Mouse (Mus musculus): ENCODE data around the gene Slc4a2. TPM values are rescaled to one million over a fixed set of nuclear protein-coding genes. Genes with fewer than 3 reads are reported as not detected.

Slc4a2 gene
- polyA plus RNA-seq, 1 experiment from 2014 or later: 46.5 TPM

DNA sequence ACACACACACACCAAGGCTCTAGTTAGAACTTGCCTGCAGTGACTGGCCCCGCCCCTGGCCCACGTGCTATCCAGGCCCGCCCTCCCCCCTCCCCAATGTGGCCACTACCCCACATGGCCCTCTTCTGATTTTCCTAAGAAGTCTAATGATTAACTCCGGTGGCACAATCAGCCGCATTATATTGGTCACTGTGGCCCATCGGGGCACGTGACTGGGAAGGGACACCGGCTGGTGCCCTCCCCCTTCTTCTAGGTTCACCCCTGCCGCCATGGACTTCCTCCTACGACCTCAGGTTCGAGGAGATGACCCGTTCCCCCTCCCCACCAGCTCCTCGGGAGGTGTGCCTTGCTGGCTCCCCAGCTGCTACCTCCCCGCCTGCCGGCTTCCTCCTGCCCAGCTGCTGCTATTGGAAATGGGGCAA is 4.4 kb downstream of the Slc4a2 start:
- Histone ChIP-seq H3K27me3 (ENCODE audit: control insufficient read depth, insufficient read depth, low read length) (no peaks in the 10 kb centered on the region), H3K4me3 (replicated peaks; ENCODE audit: low read length) (peak overlapping the region; percentile 87), H3K9me3 (replicated peaks; ENCODE audit: control insufficient read depth, low read length) (no peaks in the 10 kb centered on the region), H3K36me3 (ENCODE audit: control insufficient read depth, insufficient read depth, low read length) (peaks cover 25% of the 10 kb centered on the region), H3K4me2 (ENCODE audit: low read depth, low read length) (peak overlapping the region; percentile 96), H3K27ac (ENCODE audit: low read length) (peak overlapping the region; percentile 99), H3K4me1 (ENCODE audit: control insufficient read depth, insufficient read depth, low read length) (peaks cover 34% of the 10 kb centered on the region), H3K9ac (ENCODE audit: low read length) (peak overlapping the region; percentile 63)
- WGBS: 12% methylated on average over 15 of the region's 15 CpGs
- peak; percentile 22 for ATAC-seq (ENCODE audit: insufficient read depth, low FRiP score)

DNA sequence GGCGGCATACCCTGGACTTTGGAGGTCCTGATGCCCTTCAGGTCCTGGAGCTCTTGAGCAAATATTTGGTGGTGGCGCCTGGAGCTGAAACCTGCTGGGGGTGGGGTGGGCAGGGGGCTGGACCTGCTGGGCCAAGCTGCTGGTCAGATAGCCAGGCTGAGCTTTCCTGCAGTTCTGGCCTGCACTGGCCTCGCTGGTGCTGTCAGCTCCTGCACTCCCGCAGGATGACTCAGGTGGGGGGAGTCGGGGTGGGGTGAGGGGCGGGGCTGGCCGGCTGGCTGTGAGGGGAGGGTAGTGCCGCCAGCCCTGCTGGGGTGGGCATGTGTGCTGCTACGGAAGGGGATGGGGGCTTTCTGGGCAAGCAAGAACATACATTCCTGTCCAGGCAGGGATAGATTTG is 5.0 kb downstream of the Slc4a2 start:
- Histone ChIP-seq H3K4me2 (ENCODE audit: low read depth, low read length) (peak overlapping the region; percentile 96), H3K27me3 (ENCODE audit: control insufficient read depth, insufficient read depth, low read length) (no peaks in the 10 kb centered on the region), H3K4me1 (ENCODE audit: control insufficient read depth, insufficient read depth, low read length) (peaks cover 34% of the 10 kb centered on the region), H3K27ac (ENCODE audit: low read length) (peak overlapping the region; percentile 70), H3K36me3 (ENCODE audit: control insufficient read depth, insufficient read depth, low read length) (peaks cover 26% of the 10 kb centered on the region), H3K4me3 (replicated peaks; ENCODE audit: low read length) (peak overlapping the region; percentile 39), H3K9me3 (replicated peaks; ENCODE audit: control insufficient read depth, low read length) (no peaks in the 10 kb centered on the region), H3K9ac (ENCODE audit: low read length) (peak overlapping the region; percentile 63)
- no peak for ATAC-seq (ENCODE audit: insufficient read depth, low FRiP score)
- 29% methylated on average over 8 of the region's 9 CpGs for WGBS

DNA sequence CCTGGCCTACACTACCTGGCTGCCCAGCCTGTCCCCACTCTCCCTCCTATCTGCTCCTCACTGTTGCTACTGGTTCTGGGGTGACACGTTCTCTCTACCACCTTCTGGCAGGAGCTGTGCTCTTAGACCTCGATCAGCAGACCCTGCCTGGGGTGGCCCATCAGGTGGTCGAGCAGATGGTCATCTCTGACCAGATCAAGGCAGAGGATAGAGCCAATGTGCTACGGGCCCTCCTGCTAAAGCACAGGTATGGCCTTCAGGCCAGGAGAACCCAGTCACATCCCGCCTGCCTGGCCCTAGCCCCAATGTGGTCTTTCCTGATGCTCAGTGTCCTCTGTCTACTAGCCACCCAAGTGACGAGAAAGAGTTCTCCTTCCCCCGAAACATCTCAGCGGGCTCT is 10.4 kb downstream of the Slc4a2 start:
- Histone ChIP-seq H3K9me3 (replicated peaks; ENCODE audit: control insufficient read depth, low read length) (no peaks in the 10 kb centered on the region), H3K4me1 (ENCODE audit: control insufficient read depth, insufficient read depth, low read length) (no peaks in the 10 kb centered on the region), H3K27me3 (ENCODE audit: control insufficient read depth, insufficient read depth, low read length) (no peaks in the 10 kb centered on the region), H3K9ac (ENCODE audit: low read length) (no peak overlapping the region), H3K27ac (ENCODE audit: low read length) (no peak overlapping the region), H3K4me3 (replicated peaks; ENCODE audit: low read length) (no peak overlapping the region), H3K4me2 (ENCODE audit: low read depth, low read length) (no peak overlapping the region), H3K36me3 (ENCODE audit: control insufficient read depth, insufficient read depth, low read length) (peaks cover 47% of the 10 kb centered on the region)
- ATAC-seq (ENCODE audit: insufficient read depth, low FRiP score): no peak
- WGBS: 87% methylated on average over 8 of the region's 8 CpGs

DNA sequence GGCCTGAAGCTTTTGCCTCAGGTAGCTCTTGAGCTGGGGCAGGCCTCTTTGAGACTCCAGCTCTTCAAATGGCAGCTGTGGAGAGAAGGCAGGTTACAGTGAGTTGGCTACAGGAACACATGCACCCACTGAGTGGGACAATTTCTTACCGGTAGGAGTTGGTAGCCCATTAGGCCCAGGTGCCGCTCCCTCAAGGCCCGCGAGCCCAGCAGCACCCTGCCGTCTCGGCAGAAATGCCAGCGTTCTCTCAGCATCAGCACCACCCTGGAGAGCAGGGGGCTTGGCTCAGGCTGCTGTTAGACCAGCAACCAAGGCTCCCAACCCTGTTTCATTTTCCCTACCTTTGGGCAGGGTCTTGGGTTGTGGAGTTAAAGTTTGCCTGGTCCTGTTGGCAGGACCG is 17.6 kb downstream of the Slc4a2 start:
- peaks cover 13% of the 10 kb centered on the region for H3K4me1 ChIP-seq (ENCODE audit: control insufficient read depth, insufficient read depth, low read length)
- no peak overlapping the region for H3K9ac ChIP-seq (ENCODE audit: low read length)
- no peaks in the 10 kb centered on the region for H3K27me3 ChIP-seq (ENCODE audit: control insufficient read depth, insufficient read depth, low read length)
- no peaks in the 10 kb centered on the region for H3K9me3 ChIP-seq (replicated peaks; ENCODE audit: control insufficient read depth, low read length)
- no peak overlapping the region for H3K4me2 ChIP-seq (ENCODE audit: low read depth, low read length)
- H3K27ac ChIP-seq (ENCODE audit: low read length): no peak overlapping the region
- WGBS: 92% methylated on average over 8 of the region's 8 CpGs
- no peak for ATAC-seq (ENCODE audit: insufficient read depth, low FRiP score)
- H3K36me3 ChIP-seq (ENCODE audit: control insufficient read depth, insufficient read depth, low read length): peaks cover 30% of the 10 kb centered on the region; the same call in 1 of the 2 replicates
- H3K4me3 ChIP-seq (replicated peaks; ENCODE audit: low read length): no peak overlapping the region

DNA sequence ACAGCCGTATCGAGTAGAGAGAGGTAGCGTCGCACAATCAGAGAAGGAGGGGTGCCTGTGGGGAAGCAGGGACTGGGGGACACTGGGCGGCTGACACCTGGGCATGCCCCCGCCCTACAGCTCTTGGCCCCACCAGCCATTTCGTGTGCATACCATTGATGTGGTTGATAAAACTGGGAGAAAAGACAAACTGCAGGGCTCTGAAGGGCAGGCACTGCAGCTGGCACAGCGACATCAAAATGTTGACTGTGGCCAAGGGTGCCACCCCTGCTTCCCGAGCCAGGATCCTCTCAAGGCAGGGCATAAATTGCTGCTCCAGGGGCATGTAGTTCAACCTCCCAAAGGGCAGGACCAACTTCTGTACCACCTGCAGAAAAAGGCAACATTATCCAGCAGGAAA is 18.4 kb downstream of the Slc4a2 start:
- H3K9me3 ChIP-seq (replicated peaks; ENCODE audit: control insufficient read depth, low read length): no peaks in the 10 kb centered on the region
- H3K9ac ChIP-seq (ENCODE audit: low read length): no peak overlapping the region
- no peaks in the 10 kb centered on the region for H3K27me3 ChIP-seq (ENCODE audit: control insufficient read depth, insufficient read depth, low read length)
- peaks cover 13% of the 10 kb centered on the region for H3K4me1 ChIP-seq (ENCODE audit: control insufficient read depth, insufficient read depth, low read length)
- H3K4me3 ChIP-seq (replicated peaks; ENCODE audit: low read length): no peak overlapping the region
- no peak for ATAC-seq (ENCODE audit: insufficient read depth, low FRiP score)
- H3K36me3 ChIP-seq (ENCODE audit: control insufficient read depth, insufficient read depth, low read length): peaks cover 30% of the 10 kb centered on the region; the same call in 1 of the 2 replicates
- H3K4me2 ChIP-seq (ENCODE audit: low read depth, low read length): no peak overlapping the region
- no peak overlapping the region for H3K27ac ChIP-seq (ENCODE audit: low read length)
- 80% methylated on average over 9 of the region's 9 CpGs for WGBS

DNA sequence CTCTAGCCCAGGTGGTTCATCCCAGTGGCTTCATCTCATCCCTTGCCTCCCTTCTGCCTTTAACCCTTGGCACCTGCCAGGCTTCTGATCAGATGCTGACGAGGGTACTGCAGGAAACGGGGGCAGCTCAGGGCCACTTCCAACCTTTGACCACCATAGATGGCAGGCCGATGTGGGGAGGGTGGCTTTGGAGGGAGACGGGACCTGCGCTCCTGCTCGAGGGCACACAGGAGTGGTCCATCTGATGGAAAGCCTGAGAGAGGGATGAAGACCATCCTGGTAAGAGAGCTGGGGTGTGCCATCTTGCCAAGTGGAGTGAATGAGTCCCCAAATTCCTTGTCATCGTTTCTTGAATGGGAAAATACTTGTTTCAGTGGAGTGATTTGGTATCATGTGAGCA is 19.6 kb downstream of the Slc4a2 start:
- H3K4me2 ChIP-seq (ENCODE audit: low read depth, low read length): no peak overlapping the region
- no peak for ATAC-seq (ENCODE audit: insufficient read depth, low FRiP score)
- H3K9ac ChIP-seq (ENCODE audit: low read length): no peak overlapping the region
- no peak overlapping the region for H3K27ac ChIP-seq (ENCODE audit: low read length)
- H3K4me1 ChIP-seq (ENCODE audit: control insufficient read depth, insufficient read depth, low read length): peaks cover 22% of the 10 kb centered on the region
- 88% methylated on average over 7 of the region's 7 CpGs for WGBS
- H3K9me3 ChIP-seq (replicated peaks; ENCODE audit: control insufficient read depth, low read length): no peaks in the 10 kb centered on the region
- no peaks in the 10 kb centered on the region for H3K27me3 ChIP-seq (ENCODE audit: control insufficient read depth, insufficient read depth, low read length)
- peaks cover 30% of the 10 kb centered on the region; the same call in 1 of the 2 replicates for H3K36me3 ChIP-seq (ENCODE audit: control insufficient read depth, insufficient read depth, low read length)
- no peak overlapping the region for H3K4me3 ChIP-seq (replicated peaks; ENCODE audit: low read length)

DNA sequence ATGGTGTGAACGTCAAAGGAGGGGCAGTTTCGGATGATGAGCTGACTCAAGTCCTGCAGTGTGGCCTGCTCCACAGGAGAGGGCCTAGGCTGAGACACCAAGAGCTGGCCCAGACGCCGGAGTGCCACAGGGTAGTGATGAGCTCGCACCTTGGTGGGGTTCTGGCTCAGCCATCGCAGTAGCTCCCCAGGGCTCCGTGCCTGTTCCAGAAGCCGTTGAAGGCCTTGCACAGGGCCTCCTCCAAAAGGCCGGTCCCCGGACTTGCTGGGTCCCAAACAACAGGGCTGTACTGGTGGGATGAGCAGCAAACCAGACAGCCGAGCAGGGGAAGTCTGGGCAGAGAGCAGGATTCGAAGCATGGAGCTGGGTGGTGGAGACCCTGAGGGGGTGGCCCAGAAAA is 20.3 kb downstream of the Slc4a2 start:
- Histone ChIP-seq H3K4me2 (ENCODE audit: low read depth, low read length) (peak overlapping the region; percentile 72), H3K27me3 (ENCODE audit: control insufficient read depth, insufficient read depth, low read length) (no peaks in the 10 kb centered on the region), H3K36me3 (ENCODE audit: control insufficient read depth, insufficient read depth, low read length) (peaks cover 25% of the 10 kb centered on the region; the same call in 1 of the 2 replicates), H3K9me3 (replicated peaks; ENCODE audit: control insufficient read depth, low read length) (no peaks in the 10 kb centered on the region), H3K4me3 (replicated peaks; ENCODE audit: low read length) (peak overlapping the region; percentile 94), H3K27ac (ENCODE audit: low read length) (no peak overlapping the region), H3K4me1 (ENCODE audit: control insufficient read depth, insufficient read depth, low read length) (peaks cover 22% of the 10 kb centered on the region), H3K9ac (ENCODE audit: low read length) (peak overlapping the region; percentile 94)
- ATAC-seq (ENCODE audit: insufficient read depth, low FRiP score): no peak
- WGBS: 82% methylated on average over 12 of the region's 12 CpGs

DNA sequence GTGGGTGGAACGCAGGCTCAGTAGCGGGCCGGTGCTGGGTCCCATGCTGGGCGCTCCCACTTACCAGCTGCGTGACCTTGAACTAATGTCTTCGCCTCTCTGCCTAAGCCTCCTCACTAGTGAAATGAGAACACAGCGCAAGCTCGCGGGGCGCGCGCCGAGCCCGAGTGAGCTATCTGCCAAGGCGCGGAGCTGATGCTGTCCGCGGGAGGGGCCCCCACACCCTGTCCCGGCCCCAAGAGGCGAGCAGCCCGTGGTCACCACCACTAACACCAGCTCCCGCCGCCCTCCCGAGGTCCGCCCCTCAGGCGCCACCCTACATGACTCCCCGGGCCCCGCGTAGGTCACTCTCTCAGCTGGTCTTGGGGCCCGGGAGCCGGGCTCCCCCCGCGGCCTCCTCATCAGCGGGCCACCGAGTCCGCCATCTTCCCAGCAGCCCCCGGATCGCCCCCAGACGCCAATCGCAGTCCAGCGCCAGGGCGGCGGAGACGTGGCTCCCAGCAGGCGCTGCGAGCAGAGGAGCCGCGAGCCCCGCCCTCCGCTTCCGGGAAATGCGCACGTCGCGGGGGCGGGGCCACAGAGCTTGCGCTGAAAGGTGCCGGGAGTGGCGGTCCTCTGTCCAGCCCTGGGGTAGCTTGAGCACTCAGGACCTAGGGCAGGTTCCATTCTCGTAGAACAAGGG is 21.2 kb downstream of the Slc4a2 start, which contains the start of gene Fastk:
Gene Fastk, minus strand, starts transcription at position 542 of the 682 bp plus-strand sequence.
- ATAC-seq (ENCODE audit: insufficient read depth, low FRiP score): peak; percentile 87
- Histone ChIP-seq H3K27ac (ENCODE audit: low read length) (peak within 1 kb of the TSS; percentile 90), H3K4me3 (replicated peaks; ENCODE audit: low read length) (peak within 1 kb of the TSS; percentile 94), H3K4me1 (ENCODE audit: control insufficient read depth, insufficient read depth, low read length) (peaks cover 22% of the 10 kb centered on the region), H3K36me3 (ENCODE audit: control insufficient read depth, insufficient read depth, low read length) (peaks cover 15% of the 10 kb centered on the region; the same call in 1 of the 2 replicates), H3K4me2 (ENCODE audit: low read depth, low read length) (peak within 1 kb of the TSS; percentile 72), H3K27me3 (ENCODE audit: control insufficient read depth, insufficient read depth, low read length) (no peaks in the 10 kb centered on the region), H3K9ac (ENCODE audit: low read length) (peak within 1 kb of the TSS; percentile 94), H3K9me3 (replicated peaks; ENCODE audit: control insufficient read depth, low read length) (no peaks in the 10 kb centered on the region)
- under 1% methylated on average over 60 of the region's 60 CpGs for WGBS

DNA sequence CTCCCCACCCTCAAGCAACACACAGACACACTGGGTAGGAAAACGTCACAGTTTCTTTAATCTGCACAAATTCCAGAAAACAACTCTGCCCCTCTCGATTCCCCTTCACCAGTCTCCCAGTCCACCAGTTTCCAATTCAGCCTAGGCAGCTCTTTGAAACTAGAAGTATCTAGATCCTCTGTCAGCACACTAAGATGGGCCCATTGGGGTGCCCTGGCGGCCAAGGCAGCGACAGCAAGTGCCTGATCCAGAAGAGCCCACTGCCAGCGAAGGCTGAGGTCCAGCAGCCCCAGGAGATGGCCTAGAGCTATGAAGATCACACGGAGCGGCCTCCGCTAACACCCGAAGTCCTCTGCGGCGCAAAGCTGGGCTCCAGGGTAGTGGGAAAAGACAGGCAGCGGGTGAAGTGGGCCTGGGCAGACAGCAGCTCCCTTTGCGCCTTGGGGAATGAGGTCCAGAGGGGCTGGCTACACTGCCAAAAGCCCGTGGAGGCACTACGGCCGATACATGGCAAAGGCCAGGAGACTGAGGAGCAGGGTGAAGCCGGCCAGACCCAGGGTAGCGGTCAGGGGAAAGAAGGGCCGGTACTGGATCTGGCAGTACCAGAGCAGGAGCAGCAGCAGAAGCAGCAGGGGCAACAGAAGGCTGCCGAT is 21.9 kb downstream of the Slc4a2 start:
- Histone ChIP-seq H3K27ac (ENCODE audit: low read length) (peak overlapping the region; percentile 90), H3K36me3 (ENCODE audit: control insufficient read depth, insufficient read depth, low read length) (peaks cover 12% of the 10 kb centered on the region; the same call in 1 of the 2 replicates), H3K27me3 (ENCODE audit: control insufficient read depth, insufficient read depth, low read length) (no peaks in the 10 kb centered on the region), H3K4me2 (ENCODE audit: low read depth, low read length) (peak overlapping the region; percentile 60), H3K4me3 (replicated peaks; ENCODE audit: low read length) (peak overlapping the region; percentile 94), H3K4me1 (ENCODE audit: control insufficient read depth, insufficient read depth, low read length) (peaks cover 22% of the 10 kb centered on the region), H3K9ac (ENCODE audit: low read length) (peak overlapping the region; percentile 70), H3K9me3 (replicated peaks; ENCODE audit: control insufficient read depth, low read length) (no peaks in the 10 kb centered on the region)
- WGBS: 59% methylated on average over 20 of the region's 20 CpGs
- ATAC-seq (ENCODE audit: insufficient read depth, low FRiP score): no peak

Measured in stomach, embryonic 16.5 days (tissue).